Mouse (Mus musculus): ENCODE measurements around the gene Maats1. TPM values are rescaled to one million over a fixed set of nuclear protein-coding genes. Genes with fewer than 3 reads are reported as not detected.

The Maats1 gene
- total RNA-seq (2014; rRNA removed): 1.2 and 2.6 TPM in 2 replicates
- polyA plus RNA-seq (2015; fragmentation: Nextera tagmentation; extraction: Ambion mirVana): 0.91 and 1.5 TPM in 2 replicates

- Histone ChIP-seq H3K4me1 (ENCODE audit: insufficient read depth) (0 out of 2 replicates have a peak, but pooled peaks cover 3% of the 10 kb centered on the region), H3K27me3 (ENCODE audit: insufficient read depth, low read length) (no peaks in the 10 kb centered on the region), H3K4me2 (ENCODE audit: low read depth) (peak within 1 kb of the TSS; percentile 54), H3K9me3 (ENCODE audit: low read length) (no peaks in the 10 kb centered on the region), H3K36me3 (ENCODE audit: insufficient read depth) (no peaks in the 10 kb centered on the region), H3K4me3 (ENCODE audit: low read depth, low read length) (peak within 1 kb of the TSS; percentile 40), H3K9ac (peak within 1 kb of the TSS; percentile 47), H3K27ac (ENCODE audit: low read depth, low read length) (no peak within 1 kb of the TSS)
- no peak for TF ChIP-seq CTCF (IDR thresholded peaks at IDR 0.05; ENCODE audit: low read depth)
- ATAC-seq: peak; percentile 95
- 8% methylated on average over 30 of the region's 30 CpGs for WGBS
- DNase-seq: peak; percentile 83
These were observed at the start of gene Maats1 for GRCm38 (mm10) chr16:38341396-38342324. Maats1 (minus strand) TSS chr16:38342143.

GRCm38 (mm10) chr16:38390322-38390721 is 48.4 kb upstream of the Maats1 start:
- ATAC-seq (no peak), DNase-seq (no peak)
- H3K27ac ChIP-seq (ENCODE audit: low read depth, low read length): no peak overlapping the region
- H3K9ac ChIP-seq: no peak overlapping the region
- H3K4me1 ChIP-seq (ENCODE audit: insufficient read depth): no peaks in the 10 kb centered on the region
- H3K9me3 ChIP-seq (ENCODE audit: low read length): no peaks in the 10 kb centered on the region
- H3K36me3 ChIP-seq (ENCODE audit: insufficient read depth): no peaks in the 10 kb centered on the region
- WGBS: 92% methylated on average over 7 of the region's 7 CpGs
- no peak for TF ChIP-seq CTCF (IDR thresholded peaks at IDR 0.05; ENCODE audit: low read depth)
- H3K4me3 ChIP-seq (ENCODE audit: low read depth, low read length): no peak overlapping the region
- H3K4me2 ChIP-seq (ENCODE audit: low read depth): no peak overlapping the region
- H3K27me3 ChIP-seq (ENCODE audit: insufficient read depth, low read length): no peaks in the 10 kb centered on the region

DNA sequence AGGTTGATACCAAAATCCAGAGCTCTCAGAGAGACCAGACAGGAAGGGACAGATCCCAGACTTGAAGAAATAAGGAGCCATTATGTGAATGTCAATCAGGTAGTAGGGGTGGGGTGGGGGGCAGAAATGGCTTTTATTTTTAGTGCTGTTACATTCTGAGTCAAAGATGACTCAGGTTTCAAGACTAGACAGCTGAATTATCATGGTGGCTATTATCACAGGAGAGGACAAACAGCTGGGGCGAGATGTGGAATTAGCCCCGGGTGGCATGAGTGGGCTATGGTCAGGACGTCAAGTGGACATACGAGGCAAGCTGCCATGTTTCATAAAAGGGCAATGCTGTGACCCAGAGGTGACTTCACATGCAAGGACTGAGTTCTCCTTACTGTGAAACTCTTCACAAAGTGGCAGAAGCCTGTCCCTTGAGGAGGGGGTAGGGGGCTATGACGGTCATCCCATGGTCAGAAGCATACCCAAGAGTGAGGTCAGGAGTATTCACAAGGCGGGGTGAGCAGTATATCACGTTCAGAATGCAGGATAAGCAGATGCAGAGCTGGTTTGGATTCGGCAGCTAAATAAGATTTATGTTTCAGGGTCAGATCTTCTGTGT is 47.4 kb upstream of the Maats1 start:
- H3K4me3 ChIP-seq (ENCODE audit: low read depth, low read length): no peak overlapping the region
- no peak overlapping the region for H3K9ac ChIP-seq
- WGBS: 84% methylated on average over 8 of the region's 8 CpGs
- H3K9me3 ChIP-seq (ENCODE audit: low read length): no peaks in the 10 kb centered on the region
- no peaks in the 10 kb centered on the region for H3K36me3 ChIP-seq (ENCODE audit: insufficient read depth)
- no peak for TF ChIP-seq CTCF (IDR thresholded peaks at IDR 0.05; ENCODE audit: low read depth)
- ATAC-seq (no peak), DNase-seq (no peak)
- H3K4me2 ChIP-seq (ENCODE audit: low read depth): no peak overlapping the region
- H3K27ac ChIP-seq (ENCODE audit: low read depth, low read length): no peak overlapping the region
- no peaks in the 10 kb centered on the region for H3K27me3 ChIP-seq (ENCODE audit: insufficient read depth, low read length)
- no peaks in the 10 kb centered on the region for H3K4me1 ChIP-seq (ENCODE audit: insufficient read depth)

DNA sequence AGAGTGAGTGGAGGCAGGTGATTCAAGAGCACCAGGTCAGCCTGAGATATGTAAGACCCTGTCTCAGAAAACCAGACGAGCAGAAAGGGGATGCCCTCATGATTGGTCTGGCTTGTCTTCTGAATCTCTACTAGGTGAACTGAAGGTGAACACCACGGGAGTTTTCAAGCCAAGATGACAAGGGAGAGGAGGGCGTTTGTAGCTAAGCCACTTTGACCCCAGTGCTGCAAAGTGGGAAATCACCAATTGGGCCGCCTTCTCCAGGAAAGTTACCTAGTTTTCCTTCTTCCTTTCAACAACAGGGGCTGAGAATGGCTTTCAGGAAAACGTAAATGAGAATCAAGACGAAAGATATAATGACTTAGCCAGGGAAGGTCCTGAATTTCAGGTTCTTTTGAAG is 46.8 kb upstream of the Maats1 start:
- Histone ChIP-seq H3K4me1 (ENCODE audit: insufficient read depth) (no peaks in the 10 kb centered on the region), H3K27ac (ENCODE audit: low read depth, low read length) (no peak overlapping the region), H3K36me3 (ENCODE audit: insufficient read depth) (no peaks in the 10 kb centered on the region), H3K4me3 (ENCODE audit: low read depth, low read length) (no peak overlapping the region), H3K9me3 (ENCODE audit: low read length) (no peaks in the 10 kb centered on the region), H3K4me2 (ENCODE audit: low read depth) (no peak overlapping the region), H3K27me3 (ENCODE audit: insufficient read depth, low read length) (no peaks in the 10 kb centered on the region), H3K9ac (no peak overlapping the region)
- WGBS: 79% methylated on average over 6 of the region's 6 CpGs
- ATAC-seq (no peak), DNase-seq (no peak)
- TF ChIP-seq CTCF (IDR thresholded peaks at IDR 0.05; ENCODE audit: low read depth): no peak

- H3K4me2 ChIP-seq (ENCODE audit: low read depth): no peak overlapping the region
- DNase-seq (no peak), ATAC-seq (no peak)
- H3K9me3 ChIP-seq (ENCODE audit: low read length): no peaks in the 10 kb centered on the region
- 83% methylated on average over 6 of the region's 6 CpGs for WGBS
- no peak overlapping the region for H3K4me3 ChIP-seq (ENCODE audit: low read depth, low read length)
- H3K4me1 ChIP-seq (ENCODE audit: insufficient read depth): no peaks in the 10 kb centered on the region
- H3K36me3 ChIP-seq (ENCODE audit: insufficient read depth): no peaks in the 10 kb centered on the region
- no peak overlapping the region for H3K27ac ChIP-seq (ENCODE audit: low read depth, low read length)
- H3K9ac ChIP-seq: no peak overlapping the region
- no peak for TF ChIP-seq CTCF (IDR thresholded peaks at IDR 0.05; ENCODE audit: low read depth)
- H3K27me3 ChIP-seq (ENCODE audit: insufficient read depth, low read length): no peaks in the 10 kb centered on the region
These were observed 45.4 kb upstream of the Maats1 start for GRCm38 (mm10) chr16:38387389-38387788.

- WGBS: 95% methylated on average over 4 of the region's 4 CpGs
- no peak for ATAC-seq
- no peaks in the 10 kb centered on the region for H3K4me1 ChIP-seq (ENCODE audit: insufficient read depth)
These were observed 43.8 kb upstream of the Maats1 start for GRCm38 (mm10) chr16:38385700-38386099.

GRCm38 (mm10) chr16:38385184-38385634 is 43.3 kb upstream of the Maats1 start:
- ATAC-seq: no peak

More at GRCm38 (mm10) chr16:38385700-38386099, 43.8 kb upstream of the Maats1 start:
- no peak overlapping the region for H3K9ac ChIP-seq
- H3K27ac ChIP-seq (ENCODE audit: low read depth, low read length): no peak overlapping the region
- TF ChIP-seq CTCF (IDR thresholded peaks at IDR 0.05; ENCODE audit: low read depth): no peak
- no peaks in the 10 kb centered on the region for H3K36me3 ChIP-seq (ENCODE audit: insufficient read depth)
- H3K27me3 ChIP-seq (ENCODE audit: insufficient read depth, low read length): no peaks in the 10 kb centered on the region
- no peaks in the 10 kb centered on the region for H3K9me3 ChIP-seq (ENCODE audit: low read length)
- no peak for DNase-seq
- H3K4me3 ChIP-seq (ENCODE audit: low read depth, low read length): no peak overlapping the region
- H3K4me2 ChIP-seq (ENCODE audit: low read depth): no peak overlapping the region

More at GRCm38 (mm10) chr16:38385184-38385634, 43.3 kb upstream of the Maats1 start:
- 92% methylated on average over 6 of the region's 6 CpGs for WGBS
- Histone ChIP-seq H3K36me3 (ENCODE audit: insufficient read depth) (no peaks in the 10 kb centered on the region), H3K9ac (no peak overlapping the region), H3K4me1 (ENCODE audit: insufficient read depth) (no peaks in the 10 kb centered on the region), H3K27me3 (ENCODE audit: insufficient read depth, low read length) (no peaks in the 10 kb centered on the region), H3K4me2 (ENCODE audit: low read depth) (no peak overlapping the region), H3K27ac (ENCODE audit: low read depth, low read length) (no peak overlapping the region), H3K9me3 (ENCODE audit: low read length) (no peaks in the 10 kb centered on the region), H3K4me3 (ENCODE audit: low read depth, low read length) (no peak overlapping the region)
- TF ChIP-seq CTCF (IDR thresholded peaks at IDR 0.05; ENCODE audit: low read depth): no peak
- no peak for DNase-seq

All from forebrain, postnatal 0 days (tissue).